Mouse (Mus musculus) cortical plate, adult 2 months (tissue): ENCODE results near the gene Mia.

ENCODE experiments used
- CTCF ChIP-seq: fragments of 200-500 bp; IDR thresholded peaks from 2 replicates; pipeline ENCODE4 v1.5.1; 2011; ENCODE audit warnings: mild to moderate bottlenecking, control low read depth, low read length; ENCODE audit not compliant: insufficient read depth; ENCODE audit errors: extremely low read depth
- POLR2A ChIP-seq: fragments of 200-500 bp; IDR thresholded peaks from 2 replicates; pipeline ENCODE4 v1.6.1; 2011; ENCODE audit warnings: mild to moderate bottlenecking, low read length, control low read depth; ENCODE audit not compliant: insufficient read depth; ENCODE audit errors: extremely low read depth

- TF ChIP-seq POLR2A, result no peak
- no peak for TF ChIP-seq CTCF
Observed at GRCm38 (mm10) chr7:27163450-27163805, 17.5 kb downstream of the Mia start.
